In genomic region chr13:67572591-67573189, GRCm38 (mm10) we compare ENCODE assay signal across 26 mouse cellular contexts. TPM values are rescaled to one million over a fixed set of nuclear protein-coding genes. Genes with fewer than 3 reads are reported as not detected.
"Had no signal": no experiment of that assay in that cellular context is flagged by ENCODE, and none has a peak within 500 bp of the region (broad histone marks: within the 10 kb centered on the region; RNA-seq: fewer than 3 reads in every experiment).

No protein-coding gene starts in this region.

- DNase-seq: kidney, postnatal 14 days; kidney, postnatal 4 days; liver; lung, adult 2 months; lung, postnatal 14 days; lung, postnatal 4 days; retina, postnatal 1 day; right cerebral cortex, postnatal 25 days; spleen, adult 18-20 months; thymus, postnatal 25 days had no signal

- H3K4me3 ChIP-seq: limb, embryonic 10.5 days; limb, embryonic 13.5 days; liver, embryonic 12.5 days; liver, embryonic 15.5 days; midbrain, embryonic 10.5 days; midbrain, embryonic 13.5 days; myocyte; neural tube, embryonic 13.5 days; stomach, embryonic 15.5 days had no signal

- H3K36me3 ChIP-seq: limb, embryonic 10.5 days; limb, embryonic 13.5 days; liver, embryonic 12.5 days; liver, embryonic 15.5 days; midbrain, embryonic 10.5 days; midbrain, embryonic 13.5 days; neural tube, embryonic 13.5 days; stomach, embryonic 15.5 days had no signal

- H3K27me3 ChIP-seq: limb, embryonic 13.5 days; liver, embryonic 12.5 days; liver, embryonic 15.5 days; midbrain, embryonic 13.5 days; neural tube, embryonic 13.5 days; stomach, embryonic 15.5 days had no signal

- ATAC-seq: liver, embryonic 12.5 days; midbrain, embryonic 13.5 days; midbrain, embryonic 16.5 days had no signal

RNA-seq across cellular contexts. Expression of gene Gm26965, which starts 46.7 kb away (rescaled TPM):
- total RNA-seq: left cerebral cortex, postnatal 25 days; megakaryocyte progenitor cell, adult 5-6 weeks; monocyte, adult 5-6 weeks had no signal
- polyA plus RNA-seq: kidney, embryonic 16.5 days; limb, embryonic 10.5 days; limb, embryonic 13.5 days; liver, embryonic 12.5 days; liver, embryonic 15.5 days; lung, adult 2 months; lung, embryonic 16.5 days; midbrain, embryonic 10.5 days; midbrain, embryonic 13.5 days; myocyte; neural tube, embryonic 13.5 days; stomach, embryonic 15.5 days; thymus, postnatal 0 days had no signal
